Mouse (Mus musculus): ENCODE data around the gene Slc25a47. TPM values are rescaled to one million over a fixed set of nuclear protein-coding genes. Genes with fewer than 3 reads are reported as not detected.
"Not testable (repeated sequence)": the region's sequence is repeated elsewhere in the genome, so short reads cannot be mapped to it uniquely, and the experiment has no call there.

Gene Slc25a47
- total RNA-seq, 2 experiments from 2014 or later: 9.2 to 9.6 TPM

DNA sequence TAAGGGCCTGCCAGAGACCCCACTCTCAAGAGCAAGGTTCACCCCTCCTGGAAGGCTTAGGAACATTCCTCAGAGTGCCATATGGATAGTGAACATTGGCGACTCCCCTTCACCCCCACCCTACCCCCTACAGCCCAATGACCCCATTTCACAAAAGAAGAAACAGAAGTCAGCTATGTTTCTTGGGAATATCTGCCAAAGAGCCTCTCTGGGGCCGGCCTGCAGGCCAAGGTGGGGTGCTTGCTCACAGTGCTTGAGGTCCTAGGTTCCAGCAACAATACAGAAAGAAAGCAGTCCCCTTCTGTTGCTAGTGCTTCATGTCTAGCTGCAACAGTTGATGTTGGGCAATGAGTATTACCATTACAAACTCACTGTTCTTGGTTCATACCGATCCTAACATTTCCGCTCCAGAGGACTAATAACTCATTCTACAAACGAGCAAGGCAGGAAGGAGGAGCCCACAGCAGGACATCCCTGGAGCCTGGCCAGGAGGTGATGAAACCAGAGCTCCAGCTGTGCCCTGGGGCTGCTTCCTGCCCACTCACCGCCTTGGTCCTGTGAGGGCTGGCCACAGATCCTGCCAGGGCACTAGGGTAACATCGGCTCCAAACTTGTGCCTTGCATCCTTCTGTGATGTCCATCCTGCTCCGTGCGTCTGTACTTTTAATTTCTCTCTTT is 3.7 kb upstream of the Slc25a47 start:
- no peak for DNase-seq (ENCODE audit: low spot score in 2 of 2)
- peak overlapping the region; percentile 23; the same call in 1 of the 2 replicates for H3K4me3 ChIP-seq
- no peak for TF ChIP-seq CTCF (conservative IDR thresholded peaks at IDR 0.05)

DNA sequence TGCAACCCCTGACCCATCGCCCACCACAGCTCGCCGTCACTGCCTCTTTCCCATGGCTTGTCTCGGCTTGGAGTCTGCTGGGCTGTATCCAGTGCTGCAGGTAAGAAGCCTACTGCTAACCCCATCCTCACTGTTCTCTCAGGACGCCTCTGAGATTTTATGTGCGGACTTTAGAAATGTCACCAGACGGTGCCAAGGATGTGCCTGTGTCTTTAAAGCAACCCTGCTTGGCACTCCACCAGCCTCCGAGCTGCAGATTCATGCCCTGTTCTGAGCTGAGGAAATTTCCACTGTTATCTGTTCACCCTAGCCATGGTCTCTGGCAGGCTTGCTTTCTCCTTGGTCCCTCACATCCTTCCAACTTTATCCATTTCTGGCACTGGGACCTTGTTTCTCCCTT is 3.0 kb upstream of the Slc25a47 start:
- TF ChIP-seq CTCF (conservative IDR thresholded peaks at IDR 0.05): no peak
- DNase-seq (ENCODE audit: low spot score in 2 of 2): no peak
- peak overlapping the region; percentile 78 for H3K27ac ChIP-seq
- peak overlapping the region; percentile 23; the same call in 1 of the 2 replicates for H3K4me3 ChIP-seq

More for the DNA sequence above, 3.7 kb upstream of the Slc25a47 start:
- peak overlapping the region; percentile 78 for H3K27ac ChIP-seq

DNA sequence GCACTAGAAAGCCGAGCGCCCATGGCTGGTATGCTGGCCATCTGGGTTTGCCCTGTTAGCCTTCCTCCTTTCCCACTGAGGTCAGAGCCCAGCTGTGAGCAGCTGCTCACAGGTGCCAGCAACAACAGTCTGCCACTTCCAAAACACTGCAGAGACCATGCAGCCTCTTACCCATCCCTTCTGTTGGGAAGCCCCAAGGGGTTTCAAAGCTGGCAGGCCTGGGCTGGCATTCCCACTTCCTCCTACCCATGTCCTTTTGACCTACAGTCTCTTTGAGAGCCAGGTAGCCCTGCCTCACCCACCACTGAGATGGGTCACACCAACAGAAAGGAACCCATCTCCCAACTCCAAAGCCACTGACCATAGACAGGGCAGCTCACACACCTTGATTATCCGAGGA is 2.4 kb upstream of the Slc25a47 start:
- peak overlapping the region; percentile 78 for H3K27ac ChIP-seq
- TF ChIP-seq CTCF (conservative IDR thresholded peaks at IDR 0.05): no peak
- H3K4me3 ChIP-seq: peak overlapping the region; percentile 23; the same call in 1 of the 2 replicates
- DNase-seq (ENCODE audit: low spot score in 2 of 2): no peak

DNA sequence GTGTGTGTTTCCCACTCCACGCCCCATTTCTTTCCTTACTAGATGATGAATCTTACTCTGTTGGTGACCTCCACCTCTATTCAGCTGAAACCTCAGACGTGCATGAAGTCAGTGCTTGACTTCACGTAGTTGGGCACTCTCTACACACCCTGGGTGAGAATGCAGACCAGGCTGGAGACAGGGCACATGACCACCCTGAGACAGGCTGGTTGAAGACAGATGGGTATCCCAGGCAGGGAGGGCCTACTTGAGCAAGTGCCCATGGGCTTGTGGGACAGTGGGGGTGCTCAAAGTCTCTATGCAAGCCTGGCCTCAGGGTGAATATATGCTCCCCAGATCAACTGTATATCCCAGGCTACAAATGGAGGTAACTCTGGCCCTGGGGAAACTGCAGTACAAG is 1.5 kb upstream of the Slc25a47 start:
- peak overlapping the region; percentile 66 for H3K4me3 ChIP-seq
- DNase-seq (ENCODE audit: low spot score in 2 of 2): no peak
- no peak for TF ChIP-seq CTCF (conservative IDR thresholded peaks at IDR 0.05)
- H3K27ac ChIP-seq: peak overlapping the region; percentile 78; the same call in 1 of the 2 replicates

DNA sequence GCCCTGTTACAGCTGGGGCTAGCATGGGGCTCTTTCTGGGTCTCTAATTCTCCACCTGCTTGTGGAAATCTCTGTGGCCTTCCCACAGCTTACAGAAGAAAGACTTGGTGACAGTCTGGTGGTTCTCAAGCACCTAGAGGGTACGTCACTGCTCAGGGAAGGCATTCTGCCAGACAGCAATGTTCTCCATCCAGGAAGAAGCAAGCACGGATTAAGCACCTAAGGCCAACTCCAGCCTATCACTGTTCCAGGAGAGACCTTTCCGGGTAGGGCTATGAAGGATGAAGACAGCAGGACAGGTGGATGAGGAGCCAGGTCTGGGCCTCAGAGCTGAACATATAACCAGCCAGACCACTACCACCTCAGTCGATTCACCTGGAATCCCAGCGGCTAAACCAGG is 1.1 kb upstream of the Slc25a47 start:
- Histone ChIP-seq H3K4me3 (peak overlapping the region; percentile 66), H3K27ac (peak overlapping the region; percentile 89; the same call in 1 of the 2 replicates)
- DNase-seq (ENCODE audit: low spot score in 2 of 2): no peak
- TF ChIP-seq CTCF (conservative IDR thresholded peaks at IDR 0.05): no peak

DNA sequence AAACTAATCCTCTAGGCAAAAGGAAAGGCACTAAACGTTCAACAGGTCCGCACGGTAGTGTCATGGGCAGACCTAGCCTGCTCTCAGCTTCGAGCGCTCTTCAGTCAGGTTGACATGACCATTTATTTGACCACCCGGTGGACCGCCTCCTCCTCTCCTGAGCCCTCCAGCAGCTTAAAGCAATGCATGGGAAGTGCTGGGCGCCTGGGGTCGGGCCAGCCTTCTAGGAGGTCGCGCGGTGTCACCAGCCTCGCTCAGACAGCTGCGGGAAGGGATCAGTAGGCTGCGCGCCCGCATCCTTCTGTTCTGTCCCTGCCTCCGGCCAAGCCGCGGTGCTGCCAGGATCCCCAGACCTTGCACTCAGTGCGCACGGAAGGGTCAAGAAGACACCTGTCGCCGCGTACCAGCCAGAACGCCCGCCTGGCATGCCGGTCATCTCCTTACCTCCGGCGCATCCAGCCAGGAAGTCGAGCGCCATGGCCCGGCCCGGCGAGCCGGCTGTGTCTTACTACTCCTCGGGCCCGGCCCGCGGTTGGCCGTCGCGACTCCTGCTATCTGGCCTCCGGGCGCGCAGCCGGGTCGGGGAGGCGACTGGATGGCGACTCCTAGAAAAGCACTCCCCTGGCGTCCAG is 522 bp upstream of the Slc25a47 start:
- no peak for TF ChIP-seq CTCF (conservative IDR thresholded peaks at IDR 0.05)
- H3K27ac ChIP-seq: peak overlapping the region; percentile 89
- H3K4me3 ChIP-seq: peak overlapping the region; percentile 66
- no peak for DNase-seq (ENCODE audit: low spot score in 2 of 2)

- no peak for DNase-seq (ENCODE audit: low spot score in 2 of 2)
- peak overlapping the region; percentile 66 for H3K4me3 ChIP-seq
- peak overlapping the region; percentile 89 for H3K27ac ChIP-seq
- no peak for TF ChIP-seq CTCF (conservative IDR thresholded peaks at IDR 0.05)
Measured at GRCm38 (mm10) chr12:108836722-108837121, 876 bp downstream of the Slc25a47 start.

- no peak overlapping the region for H3K4me3 ChIP-seq
- TF ChIP-seq CTCF (conservative IDR thresholded peaks at IDR 0.05): no peak
- H3K27ac ChIP-seq: no peak overlapping the region
- no peak for DNase-seq (ENCODE audit: low spot score in 2 of 2)
Measured at GRCm38 (mm10) chr12:108841181-108841580, 5.3 kb downstream of the Slc25a47 start.

DNA sequence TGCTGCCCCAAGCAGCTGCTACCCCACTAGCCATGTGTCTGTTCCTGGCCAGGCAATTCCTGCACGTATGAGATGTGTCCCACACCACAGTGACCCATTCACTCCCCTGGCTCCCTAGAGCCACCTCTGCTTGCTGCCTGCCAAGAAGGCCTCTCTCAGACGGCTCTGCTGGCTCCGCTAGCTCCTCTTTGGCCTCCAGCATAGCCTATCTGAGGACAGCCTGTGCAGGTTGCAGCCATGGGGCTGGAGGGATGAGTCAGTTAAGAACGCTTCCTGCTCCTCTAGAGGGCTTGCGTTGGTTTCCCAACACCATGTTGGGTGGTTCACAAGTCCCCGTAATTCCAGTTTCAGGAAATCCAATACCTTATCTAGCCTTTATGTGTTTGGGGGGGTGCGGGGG is 6.8 kb downstream of the Slc25a47 start:
- Histone ChIP-seq H3K4me3 (no peak overlapping the region), H3K27ac (no peak overlapping the region)
- TF ChIP-seq CTCF (conservative IDR thresholded peaks at IDR 0.05): no peak
- DNase-seq (ENCODE audit: low spot score in 2 of 2): no peak

GRCm38 (mm10) chr12:108848033-108848432 is 12.2 kb downstream of the Slc25a47 start:
- DNase-seq (ENCODE audit: low spot score in 2 of 2); H3K4me3 ChIP-seq; H3K27ac ChIP-seq: not testable (repeated sequence)
- peak; percentile 26 for TF ChIP-seq CTCF (conservative IDR thresholded peaks at IDR 0.05)

DNA sequence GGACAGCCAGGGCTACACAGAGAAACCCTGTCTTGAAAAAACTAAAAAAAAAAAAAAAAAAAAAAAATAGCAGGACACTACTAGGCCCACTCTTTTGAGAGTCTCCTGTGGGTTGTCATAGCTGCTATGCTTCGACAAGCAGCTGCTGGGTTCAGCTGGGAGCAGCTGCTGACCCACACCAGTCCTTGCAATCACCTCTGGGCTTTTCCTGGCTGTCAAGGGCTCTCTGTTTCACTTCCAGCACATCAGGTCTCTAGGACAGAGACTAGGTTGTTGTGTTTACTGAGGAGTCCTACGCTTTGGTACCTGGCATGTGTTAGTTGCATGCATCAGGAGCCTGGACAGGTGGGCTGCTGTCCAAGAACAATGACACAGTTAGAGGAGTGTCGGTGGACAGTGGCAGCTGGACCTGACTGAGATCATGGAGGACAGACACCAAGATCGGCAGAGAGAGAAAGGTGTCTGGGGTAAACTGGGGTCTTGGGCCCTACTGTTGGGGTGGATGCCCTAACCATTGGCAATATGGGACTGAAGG is 13.7 kb downstream of the Slc25a47 start:
- Histone ChIP-seq H3K4me3 (no peak overlapping the region), H3K27ac (no peak overlapping the region)
- no peak for DNase-seq (ENCODE audit: low spot score in 2 of 2)
- TF ChIP-seq CTCF (conservative IDR thresholded peaks at IDR 0.05): no peak

DNA sequence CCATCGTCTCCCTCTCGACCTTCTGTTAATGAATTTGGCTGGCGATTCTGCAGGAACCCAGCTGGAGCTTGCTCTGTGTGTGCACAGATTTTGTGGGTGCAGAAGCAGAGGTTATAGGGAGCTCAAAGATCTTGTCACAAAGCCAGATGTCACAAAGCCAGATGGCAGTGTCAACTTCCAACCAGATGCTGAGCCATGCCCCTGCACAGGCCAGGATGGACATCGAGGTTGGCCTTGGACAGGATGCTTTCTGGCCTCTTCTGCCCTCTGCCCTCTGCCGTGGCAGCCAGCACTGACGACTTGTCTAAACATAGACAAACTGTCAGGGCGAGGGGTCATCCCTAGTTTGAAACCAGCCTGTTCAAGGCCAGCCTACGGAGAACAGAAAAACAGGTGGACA is 14.3 kb downstream of the Slc25a47 start:
- no peak for TF ChIP-seq CTCF (conservative IDR thresholded peaks at IDR 0.05)
- no peak for DNase-seq (ENCODE audit: low spot score in 2 of 2)
- H3K27ac ChIP-seq: no peak overlapping the region
- H3K4me3 ChIP-seq: no peak overlapping the region

DNA sequence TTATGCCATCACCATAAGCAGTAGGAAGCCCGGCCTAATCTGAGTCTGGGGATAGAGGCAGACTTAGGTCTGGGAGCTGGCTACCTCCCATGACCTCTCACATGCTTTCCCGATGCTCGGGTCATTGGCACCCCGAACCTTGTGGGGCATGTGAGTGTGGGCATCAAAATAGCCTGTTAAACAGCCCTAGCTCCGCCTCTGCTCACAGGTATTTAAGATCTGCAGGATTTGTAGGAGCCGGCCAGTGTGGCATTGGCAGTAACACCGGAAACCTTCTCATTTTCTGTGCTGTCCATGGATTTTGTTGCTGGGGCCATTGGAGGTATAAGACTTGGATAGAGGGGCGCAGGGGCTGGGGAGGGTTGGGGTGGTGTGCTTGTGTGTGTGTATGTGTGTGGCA is 15.0 kb downstream of the Slc25a47 start:
- Histone ChIP-seq H3K27ac (no peak overlapping the region), H3K4me3 (no peak overlapping the region)
- TF ChIP-seq CTCF (conservative IDR thresholded peaks at IDR 0.05): no peak
- DNase-seq (ENCODE audit: low spot score in 2 of 2): no peak
